Mouse (Mus musculus) thymus, adult 18-20 months (tissue): Measurements from ENCODE around the gene Bsn.
A peak's percentile ranks its signal among the peaks of the same experiment; 100 is the strongest.
"Not testable (repeated sequence)": the region's sequence is repeated elsewhere in the genome, so short reads cannot be mapped to it uniquely, and the experiment has no call there.

Experiments used
- DNase-seq, 2 experiments: peaks; one replicate each; pipeline ENCODE4 v3.0.0; 2022; ENCODE audit warnings: mixed read lengths in 2 of 2

The Bsn gene

DNA sequence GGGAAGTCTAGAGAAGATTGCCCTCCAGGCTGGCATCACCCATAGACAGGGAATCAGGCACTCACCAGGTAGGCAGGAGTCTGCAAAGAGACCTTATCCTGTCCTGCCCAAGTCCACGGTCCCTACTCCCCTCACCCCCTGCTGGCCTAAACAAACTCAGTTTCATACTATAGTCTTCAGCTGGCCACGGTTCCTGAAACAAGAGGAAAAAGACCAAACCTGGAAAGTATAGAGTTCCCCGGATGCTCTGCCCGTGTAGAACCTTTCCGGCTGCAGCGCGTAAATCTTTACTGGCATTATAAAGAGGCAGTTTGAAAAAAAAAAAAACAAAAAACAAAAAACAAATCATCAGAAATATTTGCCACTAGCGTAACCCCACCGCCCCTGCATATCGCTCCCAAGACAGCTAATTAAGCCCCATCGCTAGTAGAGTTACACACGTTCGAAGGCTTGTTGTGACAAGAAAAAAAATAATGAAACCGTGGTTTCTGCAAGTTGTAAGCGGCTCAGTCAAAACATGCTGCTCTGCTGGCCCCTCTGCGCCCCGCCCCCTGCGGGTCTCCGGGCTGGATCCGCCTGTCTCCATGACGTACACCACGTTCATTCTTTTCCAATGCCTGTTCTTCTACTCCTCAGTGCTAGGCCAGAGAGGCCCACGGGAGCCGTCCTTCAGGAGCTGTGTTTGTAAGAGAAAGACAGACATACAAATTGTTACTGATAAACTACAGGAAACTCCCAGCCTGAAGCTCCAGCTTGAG, 6.9 kb upstream of the Bsn start:
- DNase-seq, result no peak

DNA sequence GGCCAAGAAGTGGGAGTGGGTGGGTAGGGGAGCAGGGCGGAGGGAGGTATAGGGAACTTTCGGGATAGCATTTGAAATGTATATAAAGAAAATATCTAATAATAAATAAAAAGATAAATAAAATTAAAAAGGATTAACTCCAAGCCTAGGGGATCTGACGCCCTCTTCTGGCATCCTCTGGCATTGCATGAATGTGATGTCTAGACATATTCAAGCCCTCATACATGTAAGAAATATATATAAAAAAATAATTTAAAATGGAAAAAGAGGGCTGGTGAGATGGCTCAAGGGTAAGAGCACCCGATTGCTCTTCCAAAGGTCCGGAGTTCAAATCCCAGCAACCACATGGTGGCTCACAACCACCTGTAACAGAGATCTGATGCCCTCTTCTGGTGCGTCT, 6.0 kb upstream of the Bsn start:
- DNase-seq, result not testable (repeated sequence)

GRCm38 (mm10) chr9:108189488-108189786, 747 bp downstream of the Bsn start:
- no peak for DNase-seq

- DNase-seq, result no peak
Observed at GRCm38 (mm10) chr9:108189023-108189422, 1.2 kb downstream of the Bsn start.

DNA sequence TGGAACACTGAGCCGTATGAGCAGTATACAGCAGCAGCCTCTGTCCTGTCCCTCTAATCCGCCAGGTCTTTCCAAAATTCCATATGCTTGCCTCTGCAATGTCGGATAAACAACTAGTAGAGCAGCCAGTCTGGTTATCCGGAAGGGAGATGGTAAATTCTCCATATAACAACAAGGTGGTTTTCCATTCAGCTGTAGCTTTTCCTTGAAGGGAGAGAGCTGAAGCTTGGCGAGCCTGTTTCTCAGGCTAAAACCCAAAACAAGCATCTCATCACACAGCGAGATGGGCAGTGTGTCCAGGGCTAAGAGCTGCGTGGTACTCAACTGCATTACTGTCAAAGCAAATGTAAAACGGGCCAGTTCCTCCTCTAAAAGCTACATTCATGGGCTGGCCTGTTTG, 1.7 kb downstream of the Bsn start:
- DNase-seq, result no peak

DNA sequence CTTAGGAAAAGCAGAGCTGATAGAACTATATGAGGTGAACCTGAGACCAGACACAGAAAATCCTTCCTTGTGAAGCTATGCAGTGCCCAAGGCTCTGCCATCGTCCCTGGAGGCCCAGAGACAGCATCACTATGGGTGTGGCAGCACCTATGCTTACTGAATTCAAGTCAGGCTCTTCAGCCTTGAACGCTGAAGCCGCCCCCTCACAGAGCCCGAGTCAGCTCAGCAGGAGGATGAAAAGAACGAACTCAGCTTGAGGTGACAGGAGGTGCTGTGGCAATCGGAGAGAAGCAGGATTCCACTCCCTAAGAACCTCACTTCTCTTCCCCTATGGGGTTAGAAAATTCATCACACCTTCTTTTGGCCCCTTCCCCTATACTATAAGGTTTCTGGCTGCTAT, 2.6 kb downstream of the Bsn start:
- DNase-seq, result no peak

DNA sequence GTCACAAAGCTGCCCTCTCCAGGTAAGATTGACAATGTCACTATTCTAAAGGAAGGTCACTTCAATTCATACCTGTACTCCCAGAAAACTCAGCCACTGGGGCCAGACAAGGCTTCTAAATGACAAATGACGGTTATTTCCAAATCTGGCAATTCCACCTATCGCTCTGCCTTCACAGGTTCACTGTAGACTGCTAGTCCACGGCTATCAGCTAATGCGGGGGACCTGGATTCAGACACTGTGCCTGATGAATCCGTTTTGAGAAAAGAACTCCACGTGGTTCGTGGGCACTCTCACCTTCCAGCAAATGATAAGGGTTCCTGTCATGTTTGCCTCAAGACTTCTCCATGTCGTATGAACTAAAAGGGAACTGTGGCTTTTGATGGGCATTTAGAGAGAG, 4.4 kb downstream of the Bsn start:
- no peak for DNase-seq

- DNase-seq, result no peak
Observed at GRCm38 (mm10) chr9:108183531-108183994, 6.6 kb downstream of the Bsn start.

DNA sequence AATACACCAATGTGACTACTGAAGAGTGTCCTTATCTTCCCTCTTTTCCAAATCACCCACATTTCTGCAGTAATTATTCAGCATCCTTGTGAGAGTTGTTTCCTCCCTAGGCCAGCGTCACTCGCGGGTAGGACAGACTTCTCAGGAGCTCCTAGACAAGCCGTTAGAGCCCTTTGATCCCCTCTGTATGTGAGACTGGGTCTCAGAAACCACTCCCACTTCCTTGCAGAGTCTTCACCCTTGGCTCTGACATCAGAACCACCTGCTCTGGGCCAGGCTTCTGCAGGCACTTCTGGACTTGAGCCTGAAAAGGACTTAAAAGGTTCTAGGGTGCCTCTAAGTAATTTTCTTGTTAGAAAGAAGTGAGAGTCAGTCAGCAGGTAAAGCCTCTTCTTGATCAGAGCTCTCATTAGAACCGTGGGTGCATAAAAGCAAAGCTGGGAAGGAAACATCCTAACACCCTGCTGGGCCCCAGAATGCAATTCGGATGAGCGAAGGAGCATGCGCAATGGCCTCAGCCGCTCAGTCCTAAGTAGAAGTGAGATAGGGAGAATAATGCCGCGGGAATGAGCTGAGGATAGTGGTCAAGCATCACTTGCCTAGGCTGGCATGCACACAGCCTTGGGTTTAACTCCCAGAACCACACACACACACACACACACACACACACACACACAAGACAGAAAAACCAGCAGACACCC, 7.2 kb downstream of the Bsn start:
- peak in 1 of 2 experiments; percentile 16 for DNase-seq

DNA sequence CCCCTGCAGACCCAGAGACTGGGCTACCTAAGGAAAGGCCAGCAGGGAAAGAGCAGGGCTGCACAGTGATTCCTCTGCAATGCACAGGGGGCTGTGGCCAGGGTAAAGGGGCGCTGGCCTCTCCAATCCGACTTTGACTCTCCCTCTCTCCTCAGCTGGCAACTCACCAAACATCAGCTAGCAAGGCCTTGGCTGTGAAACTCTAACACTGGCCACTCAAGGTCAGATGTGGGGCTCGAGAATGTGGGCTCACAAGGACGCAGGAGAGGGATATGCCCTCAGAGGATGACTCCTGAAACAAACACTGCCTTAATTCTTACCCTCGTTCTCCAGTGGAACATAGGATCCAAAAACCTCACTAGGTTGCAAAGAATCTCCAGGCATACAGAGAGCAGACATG, 11.8 kb downstream of the Bsn start:
- DNase-seq, result no peak

- DNase-seq, result no peak
Observed at GRCm38 (mm10) chr9:108175116-108175838, 14.9 kb downstream of the Bsn start.

DNA sequence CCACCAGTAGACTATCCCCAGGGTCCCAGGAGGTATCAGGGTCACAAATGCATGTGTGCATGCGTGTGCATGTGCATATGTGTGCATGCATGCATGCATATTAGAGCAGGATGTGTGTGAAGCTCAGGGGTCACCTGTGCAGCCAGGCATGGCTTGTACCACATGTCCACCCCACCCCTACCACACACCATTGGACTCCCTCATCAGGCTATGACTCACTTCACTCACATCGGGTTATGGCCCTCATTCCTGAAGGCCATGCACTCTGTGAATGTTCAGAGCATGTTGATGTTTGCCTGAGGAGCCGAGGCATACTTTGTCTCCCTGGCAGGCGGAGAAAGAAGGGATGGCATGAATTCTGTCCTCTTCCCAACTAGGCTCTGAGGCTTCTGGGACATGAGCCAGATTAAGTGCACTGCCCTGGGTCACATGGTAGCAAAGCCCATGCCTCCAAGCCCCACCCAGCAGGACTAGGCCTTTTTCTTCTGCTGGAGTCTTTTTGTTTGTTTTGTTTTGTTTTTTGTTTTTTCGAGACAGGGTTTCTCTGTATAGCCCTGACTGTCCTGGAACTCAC, 17.3 kb downstream of the Bsn start:
- no peak for DNase-seq

DNA sequence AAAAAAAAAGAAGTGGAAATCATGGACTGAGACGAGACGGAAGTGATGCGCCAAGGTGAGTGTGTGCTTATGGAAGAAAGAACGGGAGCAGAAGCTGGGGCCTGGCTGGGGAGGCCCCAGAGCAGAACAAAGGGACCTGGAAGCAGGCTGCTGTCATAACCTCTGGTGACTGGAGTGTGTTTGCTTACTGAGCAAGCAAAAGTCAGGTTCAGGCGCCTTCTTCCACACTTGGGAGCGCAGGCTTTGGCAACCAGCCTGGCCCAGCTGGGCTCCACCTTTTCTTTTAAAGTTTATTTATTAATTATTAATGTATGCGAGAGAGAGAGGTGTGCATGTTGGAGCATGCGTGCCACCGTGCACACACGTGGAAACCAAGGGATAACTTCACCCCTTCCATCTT, 20.4 kb downstream of the Bsn start:
- no peak for DNase-seq

DNA sequence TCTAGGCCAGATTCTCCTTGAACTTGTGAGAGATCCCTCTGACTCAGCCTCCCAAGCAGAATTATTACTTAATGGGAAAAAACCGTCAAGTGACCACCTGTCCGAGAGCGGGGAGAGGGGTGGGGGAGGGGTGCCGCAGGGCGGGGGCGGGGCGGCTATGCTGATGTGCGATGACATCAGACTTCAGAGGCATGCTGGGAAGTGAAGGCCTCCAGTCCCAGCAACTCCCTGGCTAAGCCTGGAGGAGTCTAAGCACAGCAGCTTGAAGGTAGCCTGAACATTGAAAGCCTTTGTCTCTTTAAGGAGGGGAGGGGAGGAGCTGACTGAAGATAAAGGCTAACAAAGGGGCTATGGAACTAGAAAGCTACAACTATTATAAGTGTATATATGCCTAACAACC, 25.0 kb downstream of the Bsn start:
- no peak for DNase-seq

DNA sequence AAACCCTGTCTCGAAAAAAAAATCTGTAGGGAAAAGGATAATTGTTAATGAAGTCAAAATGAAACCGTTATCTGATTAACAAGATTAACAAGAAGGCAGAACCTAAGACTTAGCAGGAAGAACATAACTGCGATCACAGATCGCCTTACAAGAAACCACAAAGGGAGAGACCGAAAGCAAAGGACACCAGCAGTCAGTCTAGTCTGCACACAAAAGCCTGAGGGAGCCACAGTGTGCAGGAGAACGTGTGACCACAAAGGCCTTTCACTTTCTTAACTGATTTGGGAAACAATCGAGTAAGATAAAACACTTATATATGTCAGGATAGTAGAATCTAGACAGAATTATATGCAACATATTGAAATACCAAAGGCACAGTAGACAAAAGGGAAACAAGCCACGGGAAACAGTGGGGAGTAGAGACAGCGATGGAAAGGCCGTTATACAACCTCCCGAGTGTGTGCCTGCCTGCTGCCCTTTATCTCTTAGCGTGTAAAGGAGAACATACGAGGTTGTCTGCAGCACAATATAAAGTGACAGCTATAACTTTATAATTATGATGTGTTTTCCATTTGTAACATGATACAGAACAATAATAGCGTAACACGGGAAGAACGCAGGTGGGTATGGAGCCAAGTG, 26.4 kb downstream of the Bsn start:
- no peak for DNase-seq

GRCm38 (mm10) chr9:108157891-108158290, 32.3 kb downstream of the Bsn start:
- no peak for DNase-seq

DNA sequence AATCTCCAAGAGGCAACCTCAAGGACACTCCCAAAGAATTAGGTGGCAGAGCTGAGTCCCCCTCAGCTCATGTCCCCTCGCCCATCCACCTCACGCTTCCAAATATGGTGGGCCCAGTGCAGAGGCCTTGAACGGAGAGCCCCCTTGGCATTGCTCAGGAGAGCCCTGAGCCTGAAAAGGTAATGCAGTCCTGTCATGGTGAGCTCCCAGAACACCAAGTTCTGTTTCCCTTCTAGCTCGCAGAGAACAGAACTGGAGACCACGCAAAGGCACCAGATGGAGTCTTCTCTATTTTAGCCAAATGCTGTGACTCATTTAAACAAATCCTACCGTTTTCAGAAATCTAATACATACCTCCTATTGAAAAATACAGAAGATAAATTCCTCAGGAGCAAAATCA, 32.7 kb downstream of the Bsn start:
- DNase-seq, result no peak

DNA sequence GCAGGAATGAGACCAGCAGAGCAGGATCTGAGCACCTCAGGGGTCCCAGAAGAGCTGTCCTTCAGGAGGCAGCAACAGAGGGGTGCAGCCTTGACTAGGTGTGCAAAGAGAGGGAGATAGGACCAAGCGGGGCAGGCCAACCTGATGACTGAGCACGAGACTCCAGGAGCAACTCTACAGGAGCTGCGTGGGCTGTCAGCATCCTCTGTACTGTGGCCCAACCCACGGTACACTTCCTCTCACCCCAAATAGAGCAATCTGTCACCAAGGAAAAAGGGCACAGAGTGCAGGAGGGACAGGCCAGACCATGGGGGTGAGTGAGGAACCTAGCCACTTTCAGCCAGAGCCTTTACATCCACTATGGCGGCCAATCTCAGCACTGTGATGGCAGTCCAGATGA, 33.4 kb downstream of the Bsn start:
- no peak for DNase-seq

GRCm38 (mm10) chr9:108154814-108155213, 35.4 kb downstream of the Bsn start:
- DNase-seq, result no peak

GRCm38 (mm10) chr9:108153516-108154448, 36.4 kb downstream of the Bsn start:
- DNase-seq, result no peak

DNA sequence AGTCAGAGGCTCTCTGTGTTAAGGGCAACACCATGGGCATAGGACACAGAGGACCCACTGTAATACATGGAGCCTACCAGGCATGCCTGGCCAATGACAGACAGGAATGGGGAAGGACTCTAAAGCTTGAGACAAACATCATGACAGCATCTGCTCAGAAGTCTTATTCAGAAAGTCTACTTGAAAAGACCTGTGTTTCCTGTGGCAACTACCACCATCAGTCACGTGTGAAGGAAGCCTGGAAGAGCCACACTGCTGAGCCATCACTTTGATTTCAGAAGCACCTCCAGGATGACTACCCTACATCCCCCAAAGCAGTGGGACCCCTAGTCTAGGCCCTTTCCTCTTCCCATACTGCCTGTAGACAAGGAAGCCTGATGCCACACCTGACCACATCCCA, 39.7 kb downstream of the Bsn start:
- DNase-seq, result no peak

GRCm38 (mm10) chr9:108149817-108150216, 40.4 kb downstream of the Bsn start:
- no peak for DNase-seq
